ENCODE assay signal across 16 mouse cellular contexts in genomic region chr13:73426587-73426986, GRCm38 (mm10). TPM values are rescaled to one million over a fixed set of nuclear protein-coding genes. Genes with fewer than 3 reads are reported as not detected.
DNase-seq lines count a peak whose midpoint lies in the region; ATAC-seq lines count a peak whose summit lies in the region.
"Had no signal": no experiment of that assay in that cellular context is flagged by ENCODE, and none has a peak within 500 bp of the region (broad histone marks: within the 10 kb centered on the region; RNA-seq: fewer than 3 reads in every experiment).

No protein-coding gene starts in this region.

- peak overlapping the region; percentile 33 for H3K9ac ChIP-seq in liver, embryonic 16.5 days (ENCODE audit: low read depth, low read length)
- no peak overlapping the region for H3K9ac ChIP-seq in liver, embryonic 11.5 days (ENCODE audit: low read depth, low read length)
- H3K9ac ChIP-seq: kidney, embryonic 15.5 days; limb, embryonic 12.5 days; liver, embryonic 15.5 days; midbrain, embryonic 12.5 days had no signal

- no peak overlapping the region for H3K4me3 ChIP-seq in liver, embryonic 16.5 days (ENCODE audit: low read depth, low read length)
- H3K4me3 ChIP-seq in liver, embryonic 11.5 days (ENCODE audit: low read depth, low read length): no peak overlapping the region
- H3K4me3 ChIP-seq: forebrain, embryonic 10.5 days; hindbrain, embryonic 15.5 days; kidney, embryonic 15.5 days; limb, embryonic 12.5 days; liver, embryonic 15.5 days; midbrain, embryonic 12.5 days had no signal

- no peak for ATAC-seq in liver, embryonic 16.5 days (ENCODE audit: low read depth)
- no peak for ATAC-seq in liver, embryonic 11.5 days (replicated peaks; ENCODE audit: low FRiP score)

- 82% methylated on average over 4 of the region's 4 CpGs for WGBS in liver, embryonic 16.5 days (ENCODE audit: insufficient replicate concordance)
- WGBS in liver, embryonic 11.5 days: 81% methylated on average over 4 of the region's 4 CpGs

- H3K36me3 ChIP-seq in liver, embryonic 16.5 days (ENCODE audit: control insufficient read depth, insufficient read depth): no peaks in the 10 kb centered on the region
- H3K36me3 ChIP-seq in liver, embryonic 11.5 days (ENCODE audit: control insufficient read depth, insufficient read depth, low read length): no peaks in the 10 kb centered on the region
- H3K36me3 ChIP-seq: forebrain, embryonic 10.5 days; hindbrain, embryonic 15.5 days; kidney, embryonic 15.5 days; limb, embryonic 12.5 days; liver, embryonic 15.5 days; midbrain, embryonic 12.5 days had no signal

- peak; percentile 33 to 70 for DNase-seq in frontal cortex, adult 2 months (ENCODE audit: extremely low spot score in 1 of 2, low spot score in 1 of 2)
- DNase-seq in frontal cortex, postnatal 14 days (ENCODE audit: low spot score in 2 of 2): no peak
- DNase-seq in liver, embryonic 11.5 days (ENCODE audit: low spot score): no peak
- peak; percentile 55 to 59 for DNase-seq in right cerebral cortex, adult 2 months (ENCODE audit: low spot score in 2 of 2)
- no peak for DNase-seq in right cerebral cortex, postnatal 10 days (ENCODE audit: low spot score in 2 of 2)
- peak; percentile 34 to 43 for DNase-seq in right cerebral cortex, postnatal 36 days (ENCODE audit: low spot score in 2 of 2)
- DNase-seq in adrenal gland, postnatal 4 days (ENCODE audit: low spot score in 2 of 2): no peak

- H3K9me3 ChIP-seq in liver, embryonic 16.5 days (replicated peaks; ENCODE audit: control insufficient read depth, low read length): no peaks in the 10 kb centered on the region
- H3K9me3 ChIP-seq in liver, embryonic 11.5 days (ENCODE audit: control insufficient read depth, low read length): no peaks in the 10 kb centered on the region
- H3K9me3 ChIP-seq: forebrain, embryonic 10.5 days; hindbrain, embryonic 15.5 days; kidney, embryonic 15.5 days; limb, embryonic 12.5 days; liver, embryonic 15.5 days; midbrain, embryonic 12.5 days had no signal

- no peak overlapping the region for H3K27ac ChIP-seq in liver, embryonic 16.5 days (ENCODE audit: low read length)
- H3K27ac ChIP-seq in liver, embryonic 11.5 days (ENCODE audit: low read depth, low read length): no peak overlapping the region
- H3K27ac ChIP-seq: forebrain, embryonic 10.5 days; gastrocnemius, adult 2 months; hindbrain, embryonic 15.5 days; kidney, embryonic 15.5 days; limb, embryonic 12.5 days; midbrain, embryonic 12.5 days; stomach, postnatal 0 days had no signal

- peaks cover 9% of the 10 kb centered on the region; the same call in 1 of the 2 replicates for H3K4me1 ChIP-seq in liver, embryonic 16.5 days (ENCODE audit: control insufficient read depth, low read depth, low read length)
- H3K4me1 ChIP-seq in liver, embryonic 11.5 days (replicated peaks; ENCODE audit: control insufficient read depth, insufficient read depth, low read length): no peaks in the 10 kb centered on the region
- H3K4me1 ChIP-seq: forebrain, embryonic 10.5 days; kidney, embryonic 15.5 days; midbrain, embryonic 12.5 days had no signal

- H3K4me2 ChIP-seq in liver, embryonic 16.5 days (ENCODE audit: low read depth, low read length): no peak overlapping the region
- no peak overlapping the region for H3K4me2 ChIP-seq in liver, embryonic 11.5 days
- H3K4me2 ChIP-seq: kidney, embryonic 15.5 days; limb, embryonic 12.5 days; liver, embryonic 15.5 days had no signal

- H3K27me3 ChIP-seq in liver, embryonic 16.5 days (ENCODE audit: control insufficient read depth, insufficient read depth, low read depth, low read length): peaks cover 4% of the 10 kb centered on the region
- peaks cover 3% of the 10 kb centered on the region; the same call in 1 of the 2 replicates for H3K27me3 ChIP-seq in liver, embryonic 11.5 days (replicated peaks; ENCODE audit: control insufficient read depth, insufficient read depth, low read length)
- H3K27me3 ChIP-seq: hindbrain, embryonic 15.5 days had no signal

RNA-seq across cellular contexts. Expression of gene Lpcat1, which starts 40.4 kb away (rescaled TPM):
- 33.4 and 44.2 TPM in 2 replicates for polyA plus RNA-seq in frontal cortex, adult 2 months (2012; rRNA removed)
- 59.4 and 64.7 TPM in 2 replicates for polyA plus RNA-seq in liver, embryonic 16.5 days (2015; fragmentation: Nextera tagmentation; extraction: Ambion mirVana)
- 81.9 and 84.0 TPM in 2 replicates for polyA plus RNA-seq in liver, embryonic 11.5 days (2014; fragmentation: Nextera tagmentation; extraction: Ambion mirVana)
- total RNA-seq in adrenal gland, postnatal 4 days (2021): 10 to 100 TPM; 34.8 to 35.5 TPM

Comparison
In these comparisons a context has a peak if more than half of its experiments do, and no peak if none do; other contexts are left out.
1. DNase-seq: peak in frontal cortex, adult 2 months (2 of 2), right cerebral cortex, adult 2 months (2 of 2) and right cerebral cortex, postnatal 36 days (2 of 2); none in frontal cortex, postnatal 14 days (0 of 2), liver, embryonic 11.5 days (single experiment), right cerebral cortex, postnatal 10 days (0 of 2) and adrenal gland, postnatal 4 days (0 of 2).